Mouse (Mus musculus) forebrain, embryonic 11.5 days (tissue): Measurements from ENCODE around the gene Lpp. TPM values are rescaled to one million over a fixed set of nuclear protein-coding genes. Genes with fewer than 3 reads are reported as not detected.

Experiments used
- ATAC-seq: fragments of 200-750 bp; cut with Nextera tagmentation; replicated peaks from 2 replicates; pipeline ENCODE4 v1.8.0; 2017; ENCODE audit warnings: moderate TSS enrichment; ENCODE audit not compliant: low FRiP score
- DNase-seq: peaks from one replicate; pipeline ENCODE4 v3.0.0-alpha.2; 2017; ENCODE audit warnings: low spot score
- H3K27ac ChIP-seq: fragments of 300-500 bp; sonication (generic); 2 replicates; pipeline ENCODE4 v1.5.1; 2014; ENCODE audit warnings: low read depth, low read length
- H3K27me3 ChIP-seq: fragments of 300-500 bp; sonication (generic); 2 replicates; pipeline ENCODE4 v1.6.1; 2014; ENCODE audit warnings: mild to moderate bottlenecking, low read length, mixed read lengths; ENCODE audit not compliant: control insufficient read depth, insufficient read depth
- H3K36me3 ChIP-seq: fragments of 300-500 bp; sonication (generic); 2 replicates; pipeline ENCODE4 v1.6.1; 2014; ENCODE audit warnings: mild to moderate bottlenecking, low read length, moderate library complexity, mixed read lengths; ENCODE audit not compliant: control insufficient read depth, insufficient read depth
- H3K4me1 ChIP-seq: fragments of 300-500 bp; sonication (generic); replicated peaks from 2 replicates; pipeline ENCODE4 v1.6.1; 2014; ENCODE audit warnings: low read length, mixed read lengths; ENCODE audit not compliant: control insufficient read depth, insufficient read depth
- H3K4me2 ChIP-seq: fragments of 300-500 bp; sonication (generic); 2 replicates; pipeline ENCODE4 v1.6.1; 2014; ENCODE audit warnings: low read depth, mild to moderate bottlenecking, low read length, moderate library complexity, mixed read lengths; ENCODE audit not compliant: severe bottlenecking
- H3K4me3 ChIP-seq: fragments of 300-500 bp; sonication (generic); 2 replicates; pipeline ENCODE4 v1.5.1; 2014; ENCODE audit warnings: low read depth, low read length
- H3K9ac ChIP-seq: fragments of 300-500 bp; sonication (generic); 2 replicates; pipeline ENCODE4 v1.6.1; 2014; ENCODE audit warnings: low read length
- H3K9me3 ChIP-seq: fragments of 300-500 bp; sonication (generic); 2 replicates; pipeline ENCODE4 v1.6.1; 2016; ENCODE audit warnings: low read length, mixed read lengths; ENCODE audit not compliant: control insufficient read depth
- WGBS: fragments of 180-500 bp; shearing (Covaris S2); extraction: QIAGEN DNeasy Blood & Tissue Kit; methylation state at CpG from one replicate; pipeline ENCODE4 v1.1.7; 2014; 5-methylcytosine and 5-hydroxymethylcytosine counted together
- polyA plus RNA-seq: library from polyadenylated mRNA; unstranded; fragments of >200 nt; fragmentation: Nextera tagmentation; extraction: Ambion mirVana; gene quantifications from 2 replicates; pipeline ENCODE4 v1.2.1, GENCODE M21; 2014

Gene Lpp
- polyA plus RNA-seq, 1 experiment from 2014 or later = 22.1 TPM

DNA sequence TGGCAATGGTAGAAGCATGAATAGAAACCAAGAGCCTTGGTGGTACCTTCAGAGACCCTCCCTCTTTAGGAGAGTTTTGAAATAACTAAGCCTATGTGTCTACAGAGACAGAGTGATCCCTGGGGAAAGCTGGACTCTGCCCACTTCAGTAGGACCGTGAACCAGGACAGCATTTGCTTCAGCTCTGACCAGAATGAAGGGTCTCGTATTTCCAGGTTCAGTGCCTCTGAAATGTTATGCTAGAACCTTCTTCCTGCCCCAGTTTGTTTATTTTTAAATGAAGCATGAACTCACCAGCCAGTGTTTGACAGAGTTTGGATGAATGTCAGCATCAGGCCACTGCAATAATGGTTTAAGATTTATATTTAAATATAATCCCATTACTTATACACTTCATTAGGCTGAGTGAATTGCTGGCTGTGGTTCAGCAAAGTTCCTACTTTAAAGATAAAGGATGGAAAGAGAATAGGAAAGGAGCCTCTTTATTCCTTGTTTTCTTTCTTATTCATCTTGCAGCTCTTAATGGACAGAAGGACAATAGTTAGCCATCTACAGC is 507.0 kb downstream of the Lpp start:
- Histone ChIP-seq H3K9ac (no peak overlapping the region), H3K4me2 (no peak overlapping the region), H3K4me1 (no peaks in the 10 kb centered on the region), H3K4me3 (no peak overlapping the region), H3K27me3 (no peaks in the 10 kb centered on the region), H3K36me3 (no peaks in the 10 kb centered on the region), H3K27ac (no peak overlapping the region), H3K9me3 (no peaks in the 10 kb centered on the region)
- 24% methylated on average over 2 of the region's 2 CpGs for WGBS
- ATAC-seq (no peak), DNase-seq (no peak)

DNA sequence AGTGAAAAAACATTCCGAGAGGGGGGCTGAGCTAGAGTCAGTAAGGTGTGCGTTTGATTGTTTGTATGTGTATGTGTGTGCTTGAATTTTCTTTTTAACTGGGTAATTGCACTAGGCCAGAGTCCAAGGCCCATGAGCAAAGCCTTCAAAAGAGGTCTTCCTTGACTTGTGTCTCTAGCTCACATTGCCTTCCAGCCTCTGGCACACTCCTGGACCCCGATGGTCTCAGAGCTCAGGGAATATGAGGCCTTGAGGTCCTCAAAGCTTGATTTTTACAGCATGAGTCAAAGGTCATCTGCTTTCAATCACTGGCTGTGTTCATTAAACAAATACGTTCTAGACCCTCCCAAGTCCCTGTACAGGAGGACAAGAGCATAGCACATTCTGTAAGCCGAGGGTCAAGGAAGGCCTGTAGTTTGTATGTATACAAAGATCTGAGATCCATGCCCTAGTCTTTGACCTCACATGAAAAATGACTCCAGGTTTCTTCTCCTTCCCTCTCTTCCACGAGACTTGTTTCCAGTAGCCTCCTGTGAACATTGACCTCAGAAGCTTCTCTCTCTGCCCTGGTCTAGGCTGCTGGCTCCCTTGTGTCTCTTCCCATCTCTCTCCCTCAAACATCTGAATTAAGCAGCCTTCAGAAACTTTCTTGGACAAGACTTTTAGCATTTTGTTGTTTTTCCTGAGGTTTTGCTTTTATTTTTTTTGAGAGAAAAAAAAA is 508.0 kb downstream of the Lpp start:
- 72% methylated on average over 6 of the region's 6 CpGs for WGBS
- H3K9me3 ChIP-seq = no peaks in the 10 kb centered on the region
- H3K4me2 ChIP-seq = no peak overlapping the region

DNA sequence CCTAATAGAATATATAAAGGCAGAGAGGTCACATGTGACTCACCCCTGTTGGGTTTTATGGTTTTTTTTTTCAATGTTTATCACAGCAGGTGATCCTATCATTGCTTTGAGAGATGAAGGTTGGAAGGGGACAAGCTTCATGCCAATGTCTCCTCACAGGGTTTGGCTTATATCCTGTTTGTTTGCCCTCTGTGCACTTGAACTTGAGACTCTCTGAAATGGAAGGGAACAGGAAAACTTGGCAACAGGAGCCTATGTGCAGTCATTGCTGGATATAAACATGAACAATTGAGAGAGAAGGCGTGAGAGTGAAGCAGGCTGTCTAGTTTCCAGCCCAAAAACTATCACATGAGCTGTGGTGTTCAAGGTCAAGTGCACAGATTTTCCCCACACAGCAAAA is 508.8 kb downstream of the Lpp start:
- ATAC-seq = no peak
- 96% methylated on average over 1 of the region's 1 CpGs for WGBS

More for the DNA sequence above, 508.0 kb downstream of the Lpp start:
- Histone ChIP-seq H3K9ac (no peak overlapping the region), H3K4me3 (no peak overlapping the region), H3K27me3 (no peaks in the 10 kb centered on the region), H3K4me1 (no peaks in the 10 kb centered on the region), H3K27ac (no peak overlapping the region), H3K36me3 (no peaks in the 10 kb centered on the region)
- DNase-seq = no peak
- ATAC-seq = no peak

GRCm38 (mm10) chr16:24908926-24909325 is 515.6 kb downstream of the Lpp start:
- 87% methylated on average over 1 of the region's 1 CpGs for WGBS
- Histone ChIP-seq H3K36me3 (no peaks in the 10 kb centered on the region), H3K9me3 (no peaks in the 10 kb centered on the region), H3K27me3 (no peaks in the 10 kb centered on the region), H3K4me3 (no peak overlapping the region), H3K4me1 (no peaks in the 10 kb centered on the region), H3K27ac (no peak overlapping the region), H3K4me2 (no peak overlapping the region), H3K9ac (no peak overlapping the region)
- DNase-seq (no peak), ATAC-seq (no peak)

More for the DNA sequence above, 508.8 kb downstream of the Lpp start:
- DNase-seq = no peak
- no peaks in the 10 kb centered on the region for H3K36me3 ChIP-seq
- H3K27me3 ChIP-seq = no peaks in the 10 kb centered on the region
- no peak overlapping the region for H3K4me2 ChIP-seq
- H3K9me3 ChIP-seq = no peaks in the 10 kb centered on the region
- H3K4me3 ChIP-seq = no peak overlapping the region
- no peak overlapping the region for H3K27ac ChIP-seq
- H3K9ac ChIP-seq = no peak overlapping the region
- H3K4me1 ChIP-seq = no peaks in the 10 kb centered on the region

DNA sequence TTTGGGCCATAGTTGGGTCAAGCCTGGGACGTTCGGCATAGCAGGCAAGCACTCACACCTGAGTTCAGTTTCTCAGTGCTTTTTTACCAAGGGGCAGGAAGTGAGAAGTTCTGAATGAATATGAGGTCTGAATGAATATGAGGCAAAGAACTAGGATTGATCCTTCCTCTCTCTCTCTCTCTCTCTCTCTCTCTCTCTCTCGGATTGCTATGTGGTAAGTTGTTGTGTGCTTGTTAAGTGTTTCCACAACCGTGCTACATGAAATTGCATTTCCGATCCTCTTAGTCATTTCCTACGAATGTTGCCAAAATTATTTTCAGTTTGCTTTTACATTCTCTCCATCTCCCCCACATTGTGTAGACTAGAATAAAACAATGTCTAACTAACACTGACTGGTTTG is 517.0 kb downstream of the Lpp start:
- Histone ChIP-seq H3K4me2 (no peak overlapping the region), H3K36me3 (no peaks in the 10 kb centered on the region), H3K4me1 (no peaks in the 10 kb centered on the region), H3K4me3 (no peak overlapping the region), H3K9ac (no peak overlapping the region), H3K9me3 (no peaks in the 10 kb centered on the region), H3K27me3 (no peaks in the 10 kb centered on the region), H3K27ac (no peak overlapping the region)
- no peak for ATAC-seq
- DNase-seq = no peak
- 88% methylated on average over 6 of the region's 6 CpGs for WGBS

DNA sequence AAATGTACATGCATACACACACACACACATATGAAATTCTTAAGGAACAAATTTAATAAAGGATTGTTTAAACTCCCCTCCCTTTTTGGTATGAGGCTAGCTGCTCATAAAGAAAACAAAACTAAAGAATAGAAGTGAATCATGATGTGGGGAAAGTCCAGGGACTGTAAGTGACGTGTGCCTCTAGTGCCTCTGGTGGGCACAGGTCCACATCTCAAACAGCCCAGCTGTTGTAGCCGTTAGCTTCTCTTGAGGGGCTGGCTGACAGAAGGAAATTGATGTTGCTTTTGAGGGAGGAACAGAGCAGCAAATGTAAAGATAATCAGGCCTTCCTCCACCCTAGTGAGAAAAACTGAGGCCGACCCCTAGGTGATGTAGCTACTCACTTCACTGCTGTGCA is 517.5 kb downstream of the Lpp start:
- Histone ChIP-seq H3K4me3 (no peak overlapping the region), H3K9me3 (no peaks in the 10 kb centered on the region), H3K36me3 (no peaks in the 10 kb centered on the region), H3K4me1 (no peaks in the 10 kb centered on the region), H3K27me3 (no peaks in the 10 kb centered on the region), H3K4me2 (no peak overlapping the region), H3K9ac (no peak overlapping the region), H3K27ac (no peak overlapping the region)
- DNase-seq = no peak
- 61% methylated on average over 3 of the region's 3 CpGs for WGBS
- no peak for ATAC-seq

GRCm38 (mm10) chr16:24912381-24912780 is 519.1 kb downstream of the Lpp start:
- Histone ChIP-seq H3K27me3 (no peaks in the 10 kb centered on the region), H3K27ac (no peak overlapping the region), H3K9ac (no peak overlapping the region), H3K36me3 (no peaks in the 10 kb centered on the region), H3K4me2 (no peak overlapping the region), H3K9me3 (no peaks in the 10 kb centered on the region), H3K4me1 (no peaks in the 10 kb centered on the region), H3K4me3 (no peak overlapping the region)
- DNase-seq (no peak), ATAC-seq (no peak)
- WGBS = 81% methylated on average over 1 of the region's 1 CpGs

DNA sequence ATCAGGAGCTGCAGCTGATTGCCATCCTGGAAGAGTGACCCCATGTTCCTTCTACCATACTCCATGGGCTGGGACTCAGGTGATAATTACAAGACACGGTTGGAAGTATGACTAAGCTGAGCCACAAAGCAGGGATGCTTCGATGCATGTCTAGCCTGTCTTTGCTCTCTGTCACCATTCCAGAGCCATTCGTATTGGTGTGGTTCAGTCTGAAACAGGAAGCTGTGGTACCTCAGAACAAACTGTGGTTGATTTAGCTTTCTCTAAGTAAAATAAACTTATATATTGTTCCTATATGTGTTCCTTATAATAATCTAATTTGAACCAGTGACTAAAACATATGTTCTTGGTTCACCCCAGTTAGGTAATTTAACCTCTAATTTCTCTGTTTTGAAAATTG is 519.7 kb downstream of the Lpp start:
- H3K27me3 ChIP-seq = no peaks in the 10 kb centered on the region; the same call in 1 of the 2 replicates
- H3K4me1 ChIP-seq = no peaks in the 10 kb centered on the region
- H3K27ac ChIP-seq = no peak overlapping the region
- no peaks in the 10 kb centered on the region for H3K9me3 ChIP-seq
- no peak for DNase-seq
- H3K4me2 ChIP-seq = no peak overlapping the region
- H3K9ac ChIP-seq = no peak overlapping the region
- H3K4me3 ChIP-seq = no peak overlapping the region
- 85% methylated on average over 3 of the region's 3 CpGs for WGBS
- no peak for ATAC-seq
- H3K36me3 ChIP-seq = no peaks in the 10 kb centered on the region
